32 mouse cellular contexts compared by ENCODE assay signal in the genomic region with DNA sequence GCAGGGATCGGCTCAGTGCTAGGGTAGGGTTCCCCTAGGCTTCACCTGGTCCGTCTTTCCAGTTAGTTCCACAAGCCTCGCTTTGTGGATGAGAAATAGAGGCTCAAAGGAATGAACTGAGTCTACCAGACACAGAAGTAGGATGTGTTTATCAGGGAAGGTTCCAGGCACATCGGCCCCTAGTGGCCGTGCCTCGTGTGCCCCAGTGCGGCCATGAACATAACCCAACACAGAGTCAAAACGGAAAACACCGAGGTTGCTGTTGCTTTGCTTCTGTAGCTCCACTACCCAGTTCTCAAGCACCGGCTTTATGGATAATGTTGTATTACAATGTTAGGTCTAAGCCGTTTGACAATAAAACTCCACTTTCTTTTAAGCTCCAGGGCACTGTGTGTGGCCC. TPM values are rescaled to one million over a fixed set of nuclear protein-coding genes. Genes with fewer than 3 reads are reported as not detected.
A peak's percentile ranks its signal among the peaks of the same experiment; 100 is the strongest.
DNase-seq lines count a peak whose midpoint lies in the region; ATAC-seq and TF ChIP-seq lines count a peak whose summit lies in the region.
"Had no signal": no experiment of that assay in that cellular context is flagged by ENCODE, and none has a peak within 500 bp of the region (broad histone marks: within the 10 kb centered on the region; RNA-seq: fewer than 3 reads in every experiment).

No protein-coding gene starts in this region.

- no peaks in the 10 kb centered on the region for H3K36me3 ChIP-seq in kidney, postnatal 0 days (ENCODE audit: insufficient read depth, low read length)
- no peaks in the 10 kb centered on the region for H3K36me3 ChIP-seq in CH12.LX (replicated peaks in 1 of 2; ENCODE audit: control insufficient read depth in 1 of 2, insufficient read depth in 1 of 2, low read length in 1 of 2)
- no peaks in the 10 kb centered on the region for H3K36me3 ChIP-seq in ES-Bruce4 (ENCODE audit: control insufficient read depth, insufficient read depth, low read length, poor library complexity, severe bottlenecking)
- H3K36me3 ChIP-seq: embryonic facial prominence, embryonic 10.5 days; embryonic facial prominence, embryonic 13.5 days; heart, embryonic 10.5 days; heart, embryonic 13.5 days had no signal

- H3K9ac ChIP-seq in kidney, postnatal 0 days (ENCODE audit: low read depth, low read length), result no peak overlapping the region
- H3K9ac ChIP-seq in CH12.LX (ENCODE audit: insufficient read depth, low read depth), result no peak overlapping the region
- H3K9ac ChIP-seq in ES-Bruce4 (ENCODE audit: low read depth, poor library complexity, severe bottlenecking), result no peak overlapping the region
- H3K9ac ChIP-seq: embryonic facial prominence, embryonic 13.5 days; forebrain, embryonic 13.5 days; heart, embryonic 13.5 days; hindbrain, embryonic 14.5 days had no signal

- WGBS in kidney, postnatal 0 days, result 85% methylated on average over 11 of the region's 11 CpGs

- H3K27me3 ChIP-seq in kidney, postnatal 0 days (ENCODE audit: insufficient read depth, low read length), result no peaks in the 10 kb centered on the region
- H3K27me3 ChIP-seq in CH12.LX (replicated peaks) (peaks cover 6% of the 10 kb centered on the region), ES-Bruce4 (ENCODE audit: control insufficient read depth, insufficient read depth, low read length, poor library complexity, severe bottlenecking) (no peaks in the 10 kb centered on the region)

- in situ Hi-C loops in CH12.LX (cut with MboI; ENCODE audit: low pct_ligation_motif_present, low pct_unique_long_range_greater_than_20kb, low sequenced_read_pairs), result loop anchor here (25.0 kb wide), 1 partner anchor 419 kb away; no protein-coding TSS in a partner anchor

- H3K4me2 ChIP-seq in kidney, postnatal 0 days (ENCODE audit: low read length), result no peak overlapping the region
- no peak overlapping the region for H3K4me2 ChIP-seq in CH12.LX (ENCODE audit: insufficient read depth, low read depth, poor library complexity, severe bottlenecking)
- H3K4me2 ChIP-seq: embryonic facial prominence, embryonic 13.5 days; forebrain, embryonic 13.5 days; heart, embryonic 13.5 days; hindbrain, embryonic 14.5 days had no signal

- no peak overlapping the region for H3K4me3 ChIP-seq in kidney, postnatal 0 days (replicated peaks; ENCODE audit: low read depth, low read length)
- no peak overlapping the region for H3K4me3 ChIP-seq in CH12.LX (replicated peaks in 1 of 3; ENCODE audit: low read depth in 2 of 3, low read length in 2 of 3, poor library complexity in 1 of 3)
- no peak overlapping the region for H3K4me3 ChIP-seq in ES-Bruce4 (ENCODE audit: low read depth, low read length)
- H3K4me3 ChIP-seq: embryonic facial prominence, embryonic 10.5 days; embryonic facial prominence, embryonic 13.5 days; erythroblast, embryonic 14.5 days; forebrain, embryonic 13.5 days; gastrocnemius, adult 2 months; heart, adult 2 months; heart, embryonic 10.5 days; heart, embryonic 13.5 days had no signal

- dilution Hi-C loops in CH12.LX (cut with MboI; ENCODE audit: extremely low pct_ligation_motif_present, extremely low pct_unique_long_range_greater_than_20kb, low sequenced_read_pairs), result no loop called here

- H3K79me2 ChIP-seq in CH12.LX (replicated peaks; ENCODE audit: control insufficient read depth, extremely low read depth, insufficient read depth, poor library complexity, severe bottlenecking), result no peaks in the 10 kb centered on the region

- DNase-seq in kidney, postnatal 0 days (ENCODE audit: low spot score), result no peak
- DNase-seq in kidney, adult 8-10 months, result no peak
- DNase-seq in CH12.LX (ENCODE audit: extremely low read depth), result no peak
- DNase-seq in R1 (ENCODE audit: low read depth, low spot score), result peak; percentile 65
- DNase-seq in urinary bladder, postnatal 36 days (ENCODE audit: low spot score in 2 of 2), result no peak
- no peak for DNase-seq in gastrocnemius, adult 8-10 months (ENCODE audit: low spot score in 2 of 2)
- DNase-seq: adrenal gland, adult 2 months; adrenal gland, postnatal 14 days; B cell, adult 2 months; cerebellum, adult 11 months; cerebellum, adult 2 months; cerebellum, postnatal 10 days; cerebellum, postnatal 36 days; embryo, embryonic 11 days; gastrocnemius, adult 2 months; gastrocnemius, postnatal 36 days; heart, adult 2 months; heart, postnatal 14 days; heart, postnatal 4 days had no signal

- no peak for TF ChIP-seq POLR2A in CH12.LX (IDR thresholded peaks at IDR 0.05; ENCODE audit: low read depth, low read length)
- no peak for TF ChIP-seq POLR2A in ES-Bruce4 (IDR thresholded peaks at IDR 0.05; ENCODE audit: insufficient read depth, low read length)

- TF ChIP-seq EP300 in CH12.LX (IDR thresholded peaks at IDR 0.05; ENCODE audit: low read length) (no peak), ES-Bruce4 (IDR thresholded peaks at IDR 0.05; ENCODE audit: insufficient read depth, low read depth, low read length) (no peak)

- no peak overlapping the region for H3K27ac ChIP-seq in kidney, postnatal 0 days
- H3K27ac ChIP-seq in CH12.LX (ENCODE audit: insufficient read depth, low read depth) (no peak overlapping the region), ES-Bruce4 (ENCODE audit: insufficient read depth, low read length) (no peak overlapping the region)
- H3K27ac ChIP-seq: embryonic facial prominence, embryonic 10.5 days; embryonic facial prominence, embryonic 13.5 days; forebrain, embryonic 13.5 days; gastrocnemius, adult 2 months; heart, adult 2 months; heart, embryonic 10.5 days; heart, embryonic 13.5 days; hindbrain, embryonic 14.5 days had no signal

- no peaks in the 10 kb centered on the region for H3K4me1 ChIP-seq in kidney, postnatal 0 days (replicated peaks; ENCODE audit: insufficient read depth, low read length)
- peaks cover 7 to 10% of the 10 kb centered on the region in 2 experiments; a peak in 3 of 4 replicates for H3K4me1 ChIP-seq in CH12.LX (ENCODE audit: control insufficient read depth in 1 of 2, insufficient read depth in 2 of 2)
- H3K4me1 ChIP-seq in ES-Bruce4 (ENCODE audit: control insufficient read depth, insufficient read depth, low read length), result peaks cover 2% of the 10 kb centered on the region

- no peaks in the 10 kb centered on the region for H3K9me3 ChIP-seq in kidney, postnatal 0 days (replicated peaks; ENCODE audit: low read length)
- H3K9me3 ChIP-seq in CH12.LX (replicated peaks; ENCODE audit: low read length) (no peaks in the 10 kb centered on the region), ES-Bruce4 (replicated peaks; ENCODE audit: control insufficient read depth, insufficient read depth, low read length, poor library complexity, severe bottlenecking) (no peaks in the 10 kb centered on the region)
- H3K9me3 ChIP-seq: embryonic facial prominence, embryonic 10.5 days; embryonic facial prominence, embryonic 13.5 days; forebrain, embryonic 13.5 days; heart, embryonic 10.5 days; heart, embryonic 13.5 days had no signal

- peak; percentile 3; the same call in 1 of the 2 replicates for TF ChIP-seq CTCF in kidney, postnatal 0 days (IDR thresholded peaks at IDR 0.05; ENCODE audit: low read depth)
- TF ChIP-seq CTCF in CH12.LX (conservative IDR thresholded peaks at IDR 0.05 in 1 of 2, IDR thresholded peaks at IDR 0.05 in 1 of 2; ENCODE audit: low read depth in 2 of 2, low read length in 2 of 2) (peak; percentile 10; a peak in 1 of 4 replicates), ES-Bruce4 (IDR thresholded peaks at IDR 0.05; ENCODE audit: low read depth, low read length) (peak; percentile 30)

- TF ChIP-seq RAD21 in CH12.LX (IDR thresholded peaks at IDR 0.05; ENCODE audit: low read depth, low read length), result no peak

- ATAC-seq in kidney, postnatal 0 days (replicated peaks; ENCODE audit: low FRiP score, low read depth), result no peak
- ATAC-seq: forebrain, embryonic 13.5 days; forebrain, embryonic 16.5 days; intestine, postnatal 0 days had no signal

TF ChIP-seq in CH12.LX, 34 proteins besides CTCF, POLR2A, EP300 and RAD21 (continues in another document):
- no peak for TF ChIP-seq USF2 (conservative IDR thresholded peaks at IDR 0.05; ENCODE audit: low read depth, low read length)
- TF ChIP-seq NRF1 (IDR thresholded peaks at IDR 0.05; ENCODE audit: low read depth, low read length), result no peak
- no peak for TF ChIP-seq ZKSCAN1 (IDR thresholded peaks at IDR 0.05; ENCODE audit: borderline replicate concordance, low read depth, low read length)
- TF ChIP-seq GABPA (IDR thresholded peaks at IDR 0.05; ENCODE audit: insufficient replicate concordance, low read depth, low read length), result no peak
- no peak for TF ChIP-seq ETS1 (conservative IDR thresholded peaks at IDR 0.05; ENCODE audit: low read depth, low read length)
- TF ChIP-seq MEF2A (IDR thresholded peaks at IDR 0.05; ENCODE audit: borderline replicate concordance, low read depth, low read length), result no peak
- TF ChIP-seq ELF1 (IDR thresholded peaks at IDR 0.05; ENCODE audit: low read depth, low read length), result no peak
- TF ChIP-seq BHLHE40 (IDR thresholded peaks at IDR 0.05; ENCODE audit: low read depth, low read length), result no peak
- no peak for TF ChIP-seq IRF4 (IDR thresholded peaks at IDR 0.05; ENCODE audit: low read depth, low read length)
- no peak for TF ChIP-seq SMC3 (IDR thresholded peaks at IDR 0.05; ENCODE audit: low read depth, low read length)
- no peak for TF ChIP-seq TBP (conservative IDR thresholded peaks at IDR 0.05; ENCODE audit: low read depth, low read length)
- TF ChIP-seq MXI1 (IDR thresholded peaks at IDR 0.05; ENCODE audit: low read depth, low read length), result no peak

RNA-seq across cellular contexts. Expression of a gene that starts 0.4 kb away (rescaled TPM):
- polyA plus RNA-seq in kidney, postnatal 0 days (2015; fragmentation: Nextera tagmentation; extraction: Ambion mirVana), result 0.20 TPM in 1 of 2 replicates, not detected in the other
- total RNA-seq in CH12.LX (2012; rRNA removed), result 0.30 TPM in 1 of 2 replicates, not detected in the other
- total RNA-seq in CH12.LX (2014; rRNA removed), result not detected in 2 replicates
- 0.63 TPM in 1 of 2 replicates, not detected in the other for polyA plus RNA-seq in CH12.LX (2012; ENCODE audit: insufficient read length, low read depth)
- polyA plus RNA-seq in ES-Bruce4 (2011; ENCODE audit: insufficient read depth, insufficient read length, low read depth, missing spikeins), result 1.3 TPM in 1 of 2 replicates, not detected in the other
- not detected for total RNA-seq in gastrocnemius, adult 8-10 months (2022)
- total RNA-seq: gastrocnemius, adult 2 months; gastrocnemius, postnatal 36 days; granulocyte monocyte progenitor cell, adult 5-6 weeks; heart, adult 2 months; heart, postnatal 14 days; heart, postnatal 4 days had no signal
- polyA plus RNA-seq: adrenal gland, adult 2 months; embryonic facial prominence, embryonic 13.5 days; erythroblast, embryonic 14.5 days; heart, embryonic 10.5 days; heart, embryonic 13.5 days; heart, embryonic 16.5 days; intestine, embryonic 14.5 days; intestine, postnatal 0 days had no signal

RNA-seq across cellular contexts. Expression of a gene that starts 18.8 kb away (rescaled TPM):
- polyA plus RNA-seq in kidney, postnatal 0 days (2015; fragmentation: Nextera tagmentation; extraction: Ambion mirVana), result 7.6 and 9.9 TPM in 2 replicates
- total RNA-seq in CH12.LX (2012; rRNA removed) (4.2 and 6.7 TPM in 2 replicates), CH12.LX (2014; rRNA removed) (6.0 and 6.2 TPM in 2 replicates)
- polyA plus RNA-seq in CH12.LX (2012; ENCODE audit: insufficient read length, low read depth) (5.7 TPM in 2 replicates), ES-Bruce4 (2011; ENCODE audit: insufficient read depth, insufficient read length, low read depth, missing spikeins) (3.5 and 4.8 TPM in 2 replicates)
- total RNA-seq in gastrocnemius, adult 8-10 months (2022), result 1 to 10 TPM; 2.5 to 3.3 (median 2.9) TPM
- polyA plus RNA-seq: erythroblast, embryonic 14.5 days had no signal

RNA-seq across cellular contexts. Expression of a gene that starts 46.2 kb away (rescaled TPM):
- 109 and 111 TPM in 2 replicates for polyA plus RNA-seq in kidney, postnatal 0 days (2015; fragmentation: Nextera tagmentation; extraction: Ambion mirVana)
- total RNA-seq in CH12.LX (2012; rRNA removed) (21.7 and 26.9 TPM in 2 replicates), CH12.LX (2014; rRNA removed) (18.7 and 20.2 TPM in 2 replicates)
- polyA plus RNA-seq in CH12.LX (2012; ENCODE audit: insufficient read length, low read depth) (30.4 and 33.1 TPM in 2 replicates), ES-Bruce4 (2011; ENCODE audit: insufficient read depth, insufficient read length, low read depth, missing spikeins) (32.8 and 36.6 TPM in 2 replicates)
- 10 to 100 TPM; 38.7 to 43.0 (median 42.0) TPM for total RNA-seq in gastrocnemius, adult 8-10 months (2022)
